Mouse (Mus musculus): ENCODE results near the gene Oscp1.

Gene Oscp1

GRCm38 (mm10) chr4:126058134-126058996 lies at the start of gene Oscp1:
Oscp1 (plus strand) TSS chr4:126058565.
- peak; percentile 95 for DNase-seq

GRCm38 (mm10) chr4:126017676-126018332 lies 40.6 kb upstream of the Oscp1 start:
- DNase-seq = no peak

GRCm38 (mm10) chr4:126018966-126019538 lies 39.3 kb upstream of the Oscp1 start:
- peak; percentile 5 for DNase-seq

GRCm38 (mm10) chr4:126024303-126024900 lies 34.0 kb upstream of the Oscp1 start, which contains the start of gene Csf3r:
Csf3r (plus strand) TSS chr4:126024550.
- no peak for DNase-seq

- no peak for DNase-seq
These were observed 32.6 kb upstream of the Oscp1 start for GRCm38 (mm10) chr4:126025801-126026200.

- DNase-seq = no peak
These were observed 30.4 kb upstream of the Oscp1 start for GRCm38 (mm10) chr4:126027980-126028379.

- no peak for DNase-seq
These were observed 29.3 kb upstream of the Oscp1 start for GRCm38 (mm10) chr4:126029042-126029441.

GRCm38 (mm10) chr4:126030705-126031104 lies 27.7 kb upstream of the Oscp1 start:
- no peak for DNase-seq

GRCm38 (mm10) chr4:126035413-126035812 lies 23.0 kb upstream of the Oscp1 start:
- DNase-seq = no peak

GRCm38 (mm10) chr4:126046851-126047585 lies 11.3 kb upstream of the Oscp1 start, which contains the start of gene Mrps15:
Mrps15 (plus strand) TSS chr4:126046925.
- peak; percentile 87 for DNase-seq

- no peak for DNase-seq
These were observed 6.7 kb upstream of the Oscp1 start for GRCm38 (mm10) chr4:126051617-126052016.

GRCm38 (mm10) chr4:126057207-126058133 lies 895 bp upstream of the Oscp1 start:
- DNase-seq = no peak

- DNase-seq = no peak
These were observed 615 bp downstream of the Oscp1 start for GRCm38 (mm10) chr4:126058997-126059362.

GRCm38 (mm10) chr4:126062856-126063255 lies 4.5 kb downstream of the Oscp1 start:
- DNase-seq = no peak

- DNase-seq = no peak
These were observed 6.9 kb downstream of the Oscp1 start for GRCm38 (mm10) chr4:126065241-126065640.

- no peak for DNase-seq
These were observed 9.2 kb downstream of the Oscp1 start for GRCm38 (mm10) chr4:126067401-126068077.

GRCm38 (mm10) chr4:126068842-126069241 lies 10.5 kb downstream of the Oscp1 start:
- no peak for DNase-seq

- no peak for DNase-seq
These were observed 19.5 kb downstream of the Oscp1 start for GRCm38 (mm10) chr4:126077833-126078232.

GRCm38 (mm10) chr4:126079266-126079665 lies 20.9 kb downstream of the Oscp1 start:
- DNase-seq = no peak

- DNase-seq = no peak
These were observed 23.2 kb downstream of the Oscp1 start for GRCm38 (mm10) chr4:126081601-126082000.

GRCm38 (mm10) chr4:126083021-126083420 lies 24.7 kb downstream of the Oscp1 start:
- DNase-seq = no peak

Measured in kidney, adult 9 months (tissue).